Mouse (Mus musculus): ENCODE measurements around the gene Rab3il1. TPM values are rescaled to one million over a fixed set of nuclear protein-coding genes. Genes with fewer than 3 reads are reported as not detected.

Gene Rab3il1
- polyA plus RNA-seq, 1 experiment from 2014 or later: 30.6 TPM

GRCm38 (mm10) chr19:9992011-9992958 is 9.2 kb upstream of the Rab3il1 start:
- Histone ChIP-seq H3K4me3 (replicated peaks; ENCODE audit: low read depth, low read length) (peak overlapping the region; percentile 24; the same call in 1 of the 2 replicates), H3K36me3 (ENCODE audit: insufficient read depth, low read length) (no peaks in the 10 kb centered on the region), H3K9ac (ENCODE audit: low read depth, low read length) (0 out of 2 replicates have a peak overlapping the region, but pooled peaks have one; percentile 0), H3K4me2 (ENCODE audit: low read length) (peak overlapping the region; percentile 46), H3K27me3 (ENCODE audit: insufficient read depth, low read length) (no peaks in the 10 kb centered on the region), H3K4me1 (replicated peaks; ENCODE audit: insufficient read depth, low read length) (no peaks in the 10 kb centered on the region), H3K9me3 (replicated peaks; ENCODE audit: low read length) (no peaks in the 10 kb centered on the region), H3K27ac (no peak overlapping the region)
- DNase-seq (ENCODE audit: low spot score) (no peak), ATAC-seq (replicated peaks; ENCODE audit: low FRiP score, low read depth) (peak; percentile 35)
- no peak for TF ChIP-seq CTCF (IDR thresholded peaks at IDR 0.05; ENCODE audit: low read depth)
- WGBS: 45% methylated on average over 26 of the region's 26 CpGs

- Histone ChIP-seq H3K4me1 (replicated peaks; ENCODE audit: insufficient read depth, low read length) (no peaks in the 10 kb centered on the region), H3K36me3 (ENCODE audit: insufficient read depth, low read length) (no peaks in the 10 kb centered on the region), H3K27me3 (ENCODE audit: insufficient read depth, low read length) (no peaks in the 10 kb centered on the region), H3K4me3 (replicated peaks; ENCODE audit: low read depth, low read length) (peak overlapping the region; percentile 24; the same call in 1 of the 2 replicates), H3K27ac (no peak overlapping the region), H3K9ac (ENCODE audit: low read depth, low read length) (0 out of 2 replicates have a peak overlapping the region, but pooled peaks have one; percentile 0), H3K9me3 (replicated peaks; ENCODE audit: low read length) (no peaks in the 10 kb centered on the region), H3K4me2 (ENCODE audit: low read length) (peak overlapping the region; percentile 46)
- peak; percentile 93 for TF ChIP-seq CTCF (IDR thresholded peaks at IDR 0.05; ENCODE audit: low read depth)
- ATAC-seq (replicated peaks; ENCODE audit: low FRiP score, low read depth): peak; percentile 90
- peak; percentile 94 for DNase-seq (ENCODE audit: low spot score)
- WGBS: 5% methylated on average over 17 of the region's 17 CpGs
These were observed 8.3 kb upstream of the Rab3il1 start for GRCm38 (mm10) chr19:9993036-9993656.

DNA sequence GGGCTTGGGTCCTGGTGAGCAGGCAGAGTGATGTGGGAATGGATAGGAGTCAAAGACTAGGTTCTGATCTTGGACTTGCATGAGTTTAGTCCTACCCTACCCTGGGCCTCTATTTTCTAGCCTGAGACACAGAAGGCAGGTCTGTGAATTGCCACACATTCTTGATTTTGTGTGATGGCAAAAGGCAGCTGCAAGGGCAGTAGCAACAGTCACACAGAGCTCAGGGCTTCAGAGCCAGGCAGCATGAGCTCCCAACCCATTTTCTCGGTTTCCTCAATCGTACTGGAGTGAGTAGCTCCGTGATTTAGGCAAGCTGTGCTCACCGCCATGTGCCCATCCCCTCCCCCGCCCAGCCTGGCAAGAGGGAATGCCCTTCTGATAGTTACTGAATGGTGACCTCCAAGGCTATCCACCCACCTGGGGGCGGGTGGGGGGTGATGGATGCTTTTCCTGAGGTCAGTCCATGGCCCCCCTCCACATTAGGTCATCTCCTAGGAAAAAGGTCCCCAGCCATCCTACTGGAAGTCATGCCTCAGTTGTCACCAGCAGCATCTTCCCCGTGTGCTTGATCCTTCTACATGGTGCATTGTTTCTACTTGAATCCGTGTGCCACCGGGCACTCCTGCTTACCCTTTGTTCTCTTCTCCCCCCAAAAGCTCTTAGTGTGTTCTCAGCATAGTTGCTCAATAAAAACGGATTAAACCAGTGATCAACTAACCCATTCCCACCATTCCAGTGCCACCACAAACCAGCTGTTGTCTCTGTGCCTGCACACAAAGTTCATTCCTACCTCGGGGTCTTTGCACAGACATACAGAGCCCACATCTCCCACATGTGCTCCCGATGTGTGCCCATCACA is 4.0 kb upstream of the Rab3il1 start:
- Histone ChIP-seq H3K4me2 (ENCODE audit: low read length) (no peak overlapping the region), H3K9me3 (replicated peaks; ENCODE audit: low read length) (no peaks in the 10 kb centered on the region), H3K4me1 (replicated peaks; ENCODE audit: insufficient read depth, low read length) (no peaks in the 10 kb centered on the region), H3K4me3 (replicated peaks; ENCODE audit: low read depth, low read length) (no peak overlapping the region), H3K36me3 (ENCODE audit: insufficient read depth, low read length) (no peaks in the 10 kb centered on the region), H3K27me3 (ENCODE audit: insufficient read depth, low read length) (no peaks in the 10 kb centered on the region), H3K9ac (ENCODE audit: low read depth, low read length) (no peak overlapping the region), H3K27ac (no peak overlapping the region)
- TF ChIP-seq CTCF (IDR thresholded peaks at IDR 0.05; ENCODE audit: low read depth): no peak
- DNase-seq (ENCODE audit: low spot score) (no peak), ATAC-seq (replicated peaks; ENCODE audit: low FRiP score, low read depth) (no peak)
- WGBS: 68% methylated on average over 12 of the region's 12 CpGs

- no peak for TF ChIP-seq CTCF (IDR thresholded peaks at IDR 0.05; ENCODE audit: low read depth)
- H3K9ac ChIP-seq (ENCODE audit: low read depth, low read length): no peak overlapping the region
- ATAC-seq (replicated peaks; ENCODE audit: low FRiP score, low read depth) (no peak), DNase-seq (ENCODE audit: low spot score) (no peak)
- H3K9me3 ChIP-seq (replicated peaks; ENCODE audit: low read length): no peaks in the 10 kb centered on the region
- 77% methylated on average over 2 of the region's 2 CpGs for WGBS
- H3K36me3 ChIP-seq (ENCODE audit: insufficient read depth, low read length): no peaks in the 10 kb centered on the region
- no peaks in the 10 kb centered on the region for H3K4me1 ChIP-seq (replicated peaks; ENCODE audit: insufficient read depth, low read length)
- no peak overlapping the region for H3K4me3 ChIP-seq (replicated peaks; ENCODE audit: low read depth, low read length)
- no peaks in the 10 kb centered on the region for H3K27me3 ChIP-seq (ENCODE audit: insufficient read depth, low read length)
- H3K27ac ChIP-seq: no peak overlapping the region
- H3K4me2 ChIP-seq (ENCODE audit: low read length): no peak overlapping the region
These were observed 3.4 kb upstream of the Rab3il1 start for GRCm38 (mm10) chr19:9998063-9998416.

- no peak for ATAC-seq (replicated peaks; ENCODE audit: low FRiP score, low read depth)
- no peak for TF ChIP-seq CTCF (IDR thresholded peaks at IDR 0.05; ENCODE audit: low read depth)
- Histone ChIP-seq H3K4me3 (replicated peaks; ENCODE audit: low read depth, low read length) (no peak overlapping the region), H3K4me1 (replicated peaks; ENCODE audit: insufficient read depth, low read length) (no peaks in the 10 kb centered on the region), H3K36me3 (ENCODE audit: insufficient read depth, low read length) (no peaks in the 10 kb centered on the region), H3K9ac (ENCODE audit: low read depth, low read length) (no peak overlapping the region), H3K9me3 (replicated peaks; ENCODE audit: low read length) (no peaks in the 10 kb centered on the region), H3K27ac (no peak overlapping the region), H3K27me3 (ENCODE audit: insufficient read depth, low read length) (no peaks in the 10 kb centered on the region), H3K4me2 (ENCODE audit: low read length) (no peak overlapping the region)
- no peak for DNase-seq (ENCODE audit: low spot score)
- 66% methylated on average over 13 of the region's 13 CpGs for WGBS
These were observed 2.6 kb upstream of the Rab3il1 start for GRCm38 (mm10) chr19:9998736-9999486.

Data from kidney, postnatal 0 days (tissue).